Mouse (Mus musculus): ENCODE measurements around the gene Trim9. TPM values are rescaled to one million over a fixed set of nuclear protein-coding genes. Genes with fewer than 3 reads are reported as not detected.

Gene Trim9
- polyA plus RNA-seq, 1 experiment = 202 TPM

GRCm38 (mm10) chr12:70360276-70360675 lies 12.9 kb upstream of the Trim9 start:
- peaks cover 2% of the 10 kb centered on the region; the same call in 1 of the 2 replicates for H3K4me1 ChIP-seq (ENCODE audit: control insufficient read depth, insufficient read depth, low read length)
- no peak for TF ChIP-seq POLR2A (IDR thresholded peaks at IDR 0.05; ENCODE audit: extremely low read depth, insufficient read depth, low read length)
- TF ChIP-seq CTCF (IDR thresholded peaks at IDR 0.05; ENCODE audit: extremely low read depth, insufficient read depth, low read length) = no peak
- H3K27ac ChIP-seq (ENCODE audit: insufficient read depth, low read length) = no peak overlapping the region
- no peak overlapping the region for H3K4me3 ChIP-seq (ENCODE audit: insufficient read depth, low read length)

DNA sequence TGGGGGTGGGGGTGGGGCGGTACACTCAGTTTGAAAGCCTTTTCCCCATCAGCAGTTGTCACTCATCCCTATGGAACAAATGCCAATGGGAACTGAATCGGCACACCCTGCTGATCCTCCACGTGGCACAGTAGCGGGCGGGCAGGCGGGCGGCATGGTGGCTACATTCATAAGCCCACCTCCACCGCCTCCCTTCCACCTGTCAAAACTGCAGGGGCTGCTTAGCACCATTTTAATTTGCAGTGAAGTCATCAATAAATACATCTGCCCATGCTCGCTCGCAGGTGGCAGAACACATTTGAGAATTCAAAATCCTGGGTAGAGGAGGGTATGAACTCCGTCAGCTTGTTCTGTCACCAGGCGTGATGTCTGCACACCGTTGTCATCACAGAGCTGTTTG lies 12.0 kb upstream of the Trim9 start:
- Histone ChIP-seq H3K4me1 (ENCODE audit: control insufficient read depth, insufficient read depth, low read length) (peaks cover 2% of the 10 kb centered on the region; the same call in 1 of the 2 replicates), H3K4me3 (ENCODE audit: insufficient read depth, low read length) (no peak overlapping the region), H3K27ac (ENCODE audit: insufficient read depth, low read length) (no peak overlapping the region)
- TF ChIP-seq POLR2A (IDR thresholded peaks at IDR 0.05; ENCODE audit: extremely low read depth, insufficient read depth, low read length) = no peak
- TF ChIP-seq CTCF (IDR thresholded peaks at IDR 0.05; ENCODE audit: extremely low read depth, insufficient read depth, low read length) = no peak

- Histone ChIP-seq H3K4me1 (ENCODE audit: control insufficient read depth, insufficient read depth, low read length) (peaks cover 3% of the 10 kb centered on the region; the same call in 1 of the 2 replicates), H3K4me3 (ENCODE audit: insufficient read depth, low read length) (no peak overlapping the region), H3K27ac (ENCODE audit: insufficient read depth, low read length) (no peak overlapping the region)
- TF ChIP-seq CTCF (IDR thresholded peaks at IDR 0.05; ENCODE audit: extremely low read depth, insufficient read depth, low read length) = no peak
- no peak for TF ChIP-seq POLR2A (IDR thresholded peaks at IDR 0.05; ENCODE audit: extremely low read depth, insufficient read depth, low read length)
Measured at GRCm38 (mm10) chr12:70354926-70355325, 7.5 kb upstream of the Trim9 start.

- H3K27ac ChIP-seq (ENCODE audit: insufficient read depth, low read length) = 0 out of 2 replicates have a peak overlapping the region, but pooled peaks have one; percentile 68
- H3K4me1 ChIP-seq (ENCODE audit: control insufficient read depth, insufficient read depth, low read length) = peaks cover 2% of the 10 kb centered on the region; the same call in 1 of the 2 replicates
- TF ChIP-seq POLR2A (IDR thresholded peaks at IDR 0.05; ENCODE audit: extremely low read depth, insufficient read depth, low read length) = no peak
- no peak for TF ChIP-seq CTCF (IDR thresholded peaks at IDR 0.05; ENCODE audit: extremely low read depth, insufficient read depth, low read length)
Measured at GRCm38 (mm10) chr12:70350490-70350889, 3.1 kb upstream of the Trim9 start.

DNA sequence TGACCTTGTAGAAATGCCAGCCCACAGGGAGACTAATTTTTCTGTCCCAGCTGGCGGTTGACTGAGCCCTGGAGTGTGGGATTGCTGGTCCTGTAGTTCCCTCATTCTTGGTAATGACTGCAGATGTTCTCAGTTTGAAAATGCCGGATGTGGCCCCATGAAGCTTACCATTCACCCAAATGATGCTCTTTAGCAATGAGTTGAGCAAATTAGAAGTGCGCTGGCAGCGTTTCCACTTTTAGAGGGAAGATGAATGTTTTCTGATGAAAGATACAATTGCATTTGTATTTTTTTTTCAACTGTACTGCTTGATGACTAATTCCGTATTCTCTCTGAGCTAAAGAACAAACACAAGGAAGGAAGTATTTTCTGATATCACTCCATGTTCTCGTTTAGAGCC lies 2.4 kb upstream of the Trim9 start:
- H3K27ac ChIP-seq (ENCODE audit: insufficient read depth, low read length) = peak overlapping the region; percentile 68
- H3K4me1 ChIP-seq (ENCODE audit: control insufficient read depth, insufficient read depth, low read length) = peaks cover 2% of the 10 kb centered on the region; the same call in 1 of the 2 replicates
- TF ChIP-seq POLR2A (IDR thresholded peaks at IDR 0.05; ENCODE audit: extremely low read depth, insufficient read depth, low read length) (no peak), CTCF (IDR thresholded peaks at IDR 0.05; ENCODE audit: extremely low read depth, insufficient read depth, low read length) (no peak)
- H3K4me3 ChIP-seq (ENCODE audit: insufficient read depth, low read length) = no peak overlapping the region

More at GRCm38 (mm10) chr12:70350490-70350889, 3.1 kb upstream of the Trim9 start:
- no peak overlapping the region for H3K4me3 ChIP-seq (ENCODE audit: insufficient read depth, low read length)

- TF ChIP-seq CTCF (IDR thresholded peaks at IDR 0.05; ENCODE audit: extremely low read depth, insufficient read depth, low read length) (no peak), POLR2A (IDR thresholded peaks at IDR 0.05; ENCODE audit: extremely low read depth, insufficient read depth, low read length) (no peak)
- Histone ChIP-seq H3K4me1 (ENCODE audit: control insufficient read depth, insufficient read depth, low read length) (peaks cover 2% of the 10 kb centered on the region; the same call in 1 of the 2 replicates), H3K4me3 (ENCODE audit: insufficient read depth, low read length) (peak overlapping the region; percentile 86), H3K27ac (ENCODE audit: insufficient read depth, low read length) (peak overlapping the region; percentile 67)
Measured at GRCm38 (mm10) chr12:70348026-70348425, 612 bp upstream of the Trim9 start.

GRCm38 (mm10) chr12:70346139-70347026 lies 1.0 kb downstream of the Trim9 start:
- Histone ChIP-seq H3K4me3 (ENCODE audit: insufficient read depth, low read length) (peak overlapping the region; percentile 86), H3K27ac (ENCODE audit: insufficient read depth, low read length) (peak overlapping the region; percentile 72), H3K4me1 (ENCODE audit: control insufficient read depth, insufficient read depth, low read length) (peaks cover 4% of the 10 kb centered on the region; the same call in 1 of the 2 replicates)
- TF ChIP-seq POLR2A (IDR thresholded peaks at IDR 0.05; ENCODE audit: extremely low read depth, insufficient read depth, low read length) = peak; percentile 26; the same call in 1 of the 2 replicates
- peak; percentile 68 for TF ChIP-seq CTCF (IDR thresholded peaks at IDR 0.05; ENCODE audit: extremely low read depth, insufficient read depth, low read length)

- peaks cover 6% of the 10 kb centered on the region; the same call in 1 of the 2 replicates for H3K4me1 ChIP-seq (ENCODE audit: control insufficient read depth, insufficient read depth, low read length)
- H3K4me3 ChIP-seq (ENCODE audit: insufficient read depth, low read length) = peak overlapping the region; percentile 86
- TF ChIP-seq POLR2A (IDR thresholded peaks at IDR 0.05; ENCODE audit: extremely low read depth, insufficient read depth, low read length) = peak; percentile 44; the same call in 1 of the 2 replicates
- TF ChIP-seq CTCF (IDR thresholded peaks at IDR 0.05; ENCODE audit: extremely low read depth, insufficient read depth, low read length) = no peak
- peak overlapping the region; percentile 72 for H3K27ac ChIP-seq (ENCODE audit: insufficient read depth, low read length)
Measured at GRCm38 (mm10) chr12:70345531-70346138, 1.8 kb downstream of the Trim9 start.

- TF ChIP-seq POLR2A (IDR thresholded peaks at IDR 0.05; ENCODE audit: extremely low read depth, insufficient read depth, low read length) (no peak), CTCF (IDR thresholded peaks at IDR 0.05; ENCODE audit: extremely low read depth, insufficient read depth, low read length) (no peak)
- Histone ChIP-seq H3K27ac (ENCODE audit: insufficient read depth, low read length) (no peak overlapping the region), H3K4me3 (ENCODE audit: insufficient read depth, low read length) (no peak overlapping the region)
Measured at GRCm38 (mm10) chr12:70335176-70335575, 12.2 kb downstream of the Trim9 start.

More at GRCm38 (mm10) chr12:70335176-70335575, 12.2 kb downstream of the Trim9 start:
- H3K4me1 ChIP-seq (ENCODE audit: control insufficient read depth, insufficient read depth, low read length) = peaks cover 22% of the 10 kb centered on the region
